Mouse (Mus musculus): ENCODE data around the gene Ipo4. TPM values are rescaled to one million over a fixed set of nuclear protein-coding genes. Genes with fewer than 3 reads are reported as not detected.
A peak's percentile ranks its signal among the peaks of the same experiment; 100 is the strongest.

The Ipo4 gene
- polyA plus RNA-seq, 1 experiment from 2014 or later = 123 TPM

GRCm38 (mm10) chr14:55603271-55603632 is 32.5 kb downstream of the Ipo4 start, which contains the start of gene Irf9:
Gene Irf9, plus strand, starts transcription at chr14:55603571.
- peak within 1 kb of the TSS; percentile 50 for H3K4me2 ChIP-seq (ENCODE audit: low read length)
- H3K9ac ChIP-seq (ENCODE audit: low read depth, low read length) = peak within 1 kb of the TSS; percentile 41; the same call in 1 of the 2 replicates
- H3K4me3 ChIP-seq (ENCODE audit: low read depth, low read length) = peak within 1 kb of the TSS; percentile 28
- H3K36me3 ChIP-seq (ENCODE audit: control insufficient read depth, insufficient read depth, low read length) = peaks cover 51% of the 10 kb centered on the region
- peaks cover 7% of the 10 kb centered on the region; the same call in 1 of the 2 replicates for H3K4me1 ChIP-seq (ENCODE audit: control insufficient read depth, insufficient read depth, low read length)
- H3K9me3 ChIP-seq (replicated peaks; ENCODE audit: control insufficient read depth, low read length, poor library complexity, severe bottlenecking) = no peaks in the 10 kb centered on the region
- 93% methylated on average over 7 of the region's 7 CpGs for WGBS
- no peak; the same call in 1 of the 2 replicates for ATAC-seq
- no peaks in the 10 kb centered on the region for H3K27me3 ChIP-seq (ENCODE audit: control insufficient read depth, insufficient read depth, low read depth, low read length)
- peak within 1 kb of the TSS; percentile 28; the same call in 1 of the 2 replicates for H3K27ac ChIP-seq (ENCODE audit: low read length)

- Histone ChIP-seq H3K9ac (ENCODE audit: low read depth, low read length) (no peak overlapping the region), H3K36me3 (ENCODE audit: control insufficient read depth, insufficient read depth, low read length) (peaks cover 59% of the 10 kb centered on the region), H3K27ac (ENCODE audit: low read length) (no peak overlapping the region), H3K27me3 (ENCODE audit: control insufficient read depth, insufficient read depth, low read depth, low read length) (no peaks in the 10 kb centered on the region), H3K9me3 (replicated peaks; ENCODE audit: control insufficient read depth, low read length, poor library complexity, severe bottlenecking) (no peaks in the 10 kb centered on the region), H3K4me1 (ENCODE audit: control insufficient read depth, insufficient read depth, low read length) (peaks cover 5% of the 10 kb centered on the region), H3K4me2 (ENCODE audit: low read length) (no peak overlapping the region), H3K4me3 (ENCODE audit: low read depth, low read length) (no peak overlapping the region)
- ATAC-seq = no peak
- WGBS = 95% methylated on average over 21 of the region's 21 CpGs
Measured at GRCm38 (mm10) chr14:55598521-55599390, 37.0 kb downstream of the Ipo4 start.

- no peak for ATAC-seq
- Histone ChIP-seq H3K9ac (ENCODE audit: low read depth, low read length) (no peak overlapping the region), H3K27ac (ENCODE audit: low read length) (no peak overlapping the region), H3K4me1 (ENCODE audit: control insufficient read depth, insufficient read depth, low read length) (peaks cover 20% of the 10 kb centered on the region), H3K36me3 (ENCODE audit: control insufficient read depth, insufficient read depth, low read length) (peaks cover 44% of the 10 kb centered on the region), H3K27me3 (ENCODE audit: control insufficient read depth, insufficient read depth, low read depth, low read length) (no peaks in the 10 kb centered on the region), H3K4me3 (ENCODE audit: low read depth, low read length) (no peak overlapping the region), H3K4me2 (ENCODE audit: low read length) (no peak overlapping the region), H3K9me3 (replicated peaks; ENCODE audit: control insufficient read depth, low read length, poor library complexity, severe bottlenecking) (no peaks in the 10 kb centered on the region)
- whole genome bisulfite sequencing = 69% methylated on average over 13 of the region's 13 CpGs
Measured at GRCm38 (mm10) chr14:55596036-55596690, 39.6 kb downstream of the Ipo4 start.

- ATAC-seq = no peak
- H3K36me3 ChIP-seq (ENCODE audit: control insufficient read depth, insufficient read depth, low read length) = peaks cover 21% of the 10 kb centered on the region
- 7% methylated on average over 16 of the region's 16 CpGs for WGBS
Measured at GRCm38 (mm10) chr14:55592226-55592625, 43.5 kb downstream of the Ipo4 start.

GRCm38 (mm10) chr14:55591331-55591891 is 44.3 kb downstream of the Ipo4 start, which contains the start of gene Rnf31:
Gene Rnf31, plus strand, starts transcription at chr14:55591708.
- Histone ChIP-seq H3K4me3 (ENCODE audit: low read depth, low read length) (peak within 1 kb of the TSS; percentile 91), H3K36me3 (ENCODE audit: control insufficient read depth, insufficient read depth, low read length) (peaks cover 18% of the 10 kb centered on the region), H3K9ac (ENCODE audit: low read depth, low read length) (peak within 1 kb of the TSS; percentile 86), H3K4me1 (ENCODE audit: control insufficient read depth, insufficient read depth, low read length) (peaks cover 26% of the 10 kb centered on the region), H3K9me3 (replicated peaks; ENCODE audit: control insufficient read depth, low read length, poor library complexity, severe bottlenecking) (no peaks in the 10 kb centered on the region), H3K4me2 (ENCODE audit: low read length) (peak within 1 kb of the TSS; percentile 95), H3K27me3 (ENCODE audit: control insufficient read depth, insufficient read depth, low read depth, low read length) (no peaks in the 10 kb centered on the region), H3K27ac (ENCODE audit: low read length) (peak within 1 kb of the TSS; percentile 91)
- under 1% methylated on average over 33 of the region's 33 CpGs for WGBS
- peak; percentile 94 for ATAC-seq

More at GRCm38 (mm10) chr14:55592226-55592625, 43.5 kb downstream of the Ipo4 start:
- H3K9ac ChIP-seq (ENCODE audit: low read depth, low read length) = peak overlapping the region; percentile 86
- peak overlapping the region; percentile 95 for H3K4me2 ChIP-seq (ENCODE audit: low read length)
- peak overlapping the region; percentile 91; the same call in 1 of the 2 replicates for H3K27ac ChIP-seq (ENCODE audit: low read length)
- peak overlapping the region; percentile 91 for H3K4me3 ChIP-seq (ENCODE audit: low read depth, low read length)
- no peaks in the 10 kb centered on the region for H3K9me3 ChIP-seq (replicated peaks; ENCODE audit: control insufficient read depth, low read length, poor library complexity, severe bottlenecking)
- no peaks in the 10 kb centered on the region for H3K27me3 ChIP-seq (ENCODE audit: control insufficient read depth, insufficient read depth, low read depth, low read length)
- H3K4me1 ChIP-seq (ENCODE audit: control insufficient read depth, insufficient read depth, low read length) = peaks cover 26% of the 10 kb centered on the region

GRCm38 (mm10) chr14:55590748-55591330 is 44.9 kb downstream of the Ipo4 start, which contains the start of gene Psme2:
Gene Psme2, minus strand, starts transcription at chr14:55591113.
- Histone ChIP-seq H3K9me3 (replicated peaks; ENCODE audit: control insufficient read depth, low read length, poor library complexity, severe bottlenecking) (no peaks in the 10 kb centered on the region), H3K27me3 (ENCODE audit: control insufficient read depth, insufficient read depth, low read depth, low read length) (no peaks in the 10 kb centered on the region), H3K4me3 (ENCODE audit: low read depth, low read length) (peak within 1 kb of the TSS; percentile 91), H3K4me1 (ENCODE audit: control insufficient read depth, insufficient read depth, low read length) (peaks cover 26% of the 10 kb centered on the region), H3K9ac (ENCODE audit: low read depth, low read length) (peak within 1 kb of the TSS; percentile 86), H3K4me2 (ENCODE audit: low read length) (peak within 1 kb of the TSS; percentile 95), H3K36me3 (ENCODE audit: control insufficient read depth, insufficient read depth, low read length) (peaks cover 13% of the 10 kb centered on the region), H3K27ac (ENCODE audit: low read length) (peak within 1 kb of the TSS; percentile 91)
- WGBS = 0% methylated on average over 22 of the region's 22 CpGs
- ATAC-seq = peak; percentile 95

- no peak for ATAC-seq
- Histone ChIP-seq H3K9ac (ENCODE audit: low read depth, low read length) (peak overlapping the region; percentile 86), H3K4me2 (ENCODE audit: low read length) (peak overlapping the region; percentile 95), H3K36me3 (ENCODE audit: control insufficient read depth, insufficient read depth, low read length) (peaks cover 6% of the 10 kb centered on the region; the same call in 1 of the 2 replicates), H3K9me3 (replicated peaks; ENCODE audit: control insufficient read depth, low read length, poor library complexity, severe bottlenecking) (no peaks in the 10 kb centered on the region), H3K4me1 (ENCODE audit: control insufficient read depth, insufficient read depth, low read length) (peaks cover 29% of the 10 kb centered on the region), H3K27ac (ENCODE audit: low read length) (peak overlapping the region; percentile 91), H3K27me3 (ENCODE audit: control insufficient read depth, insufficient read depth, low read depth, low read length) (no peaks in the 10 kb centered on the region), H3K4me3 (ENCODE audit: low read depth, low read length) (peak overlapping the region; percentile 91)
- WGBS = 91% methylated on average over 11 of the region's 11 CpGs
Measured at GRCm38 (mm10) chr14:55589771-55590448, 45.8 kb downstream of the Ipo4 start.

- no peak for ATAC-seq
Measured at GRCm38 (mm10) chr14:55589271-55589670, 46.5 kb downstream of the Ipo4 start.

More at GRCm38 (mm10) chr14:55589271-55589670, 46.5 kb downstream of the Ipo4 start:
- H3K27me3 ChIP-seq (ENCODE audit: control insufficient read depth, insufficient read depth, low read depth, low read length) = no peaks in the 10 kb centered on the region
- no peak overlapping the region for H3K27ac ChIP-seq (ENCODE audit: low read length)
- peaks cover 32% of the 10 kb centered on the region for H3K4me1 ChIP-seq (ENCODE audit: control insufficient read depth, insufficient read depth, low read length)
- H3K4me3 ChIP-seq (ENCODE audit: low read depth, low read length) = no peak overlapping the region
- H3K4me2 ChIP-seq (ENCODE audit: low read length) = no peak overlapping the region
- H3K9me3 ChIP-seq (replicated peaks; ENCODE audit: control insufficient read depth, low read length, poor library complexity, severe bottlenecking) = no peaks in the 10 kb centered on the region
- H3K36me3 ChIP-seq (ENCODE audit: control insufficient read depth, insufficient read depth, low read length) = peaks cover 6% of the 10 kb centered on the region; the same call in 1 of the 2 replicates
- 94% methylated on average over 5 of the region's 5 CpGs for WGBS
- H3K9ac ChIP-seq (ENCODE audit: low read depth, low read length) = no peak overlapping the region
